Mouse (Mus musculus): ENCODE measurements around the gene Ralbp1. TPM values are rescaled to one million over a fixed set of nuclear protein-coding genes. Genes with fewer than 3 reads are reported as not detected.

Gene Ralbp1
- polyA plus RNA-seq (2014; fragmentation: Illumina TruSeq; extraction: RNeasy Lipid Tissue Mini Kit (QIAGEN cat#74804); ENCODE audit: low read depth, low replicate concordance): 36.5 TPM

DNA sequence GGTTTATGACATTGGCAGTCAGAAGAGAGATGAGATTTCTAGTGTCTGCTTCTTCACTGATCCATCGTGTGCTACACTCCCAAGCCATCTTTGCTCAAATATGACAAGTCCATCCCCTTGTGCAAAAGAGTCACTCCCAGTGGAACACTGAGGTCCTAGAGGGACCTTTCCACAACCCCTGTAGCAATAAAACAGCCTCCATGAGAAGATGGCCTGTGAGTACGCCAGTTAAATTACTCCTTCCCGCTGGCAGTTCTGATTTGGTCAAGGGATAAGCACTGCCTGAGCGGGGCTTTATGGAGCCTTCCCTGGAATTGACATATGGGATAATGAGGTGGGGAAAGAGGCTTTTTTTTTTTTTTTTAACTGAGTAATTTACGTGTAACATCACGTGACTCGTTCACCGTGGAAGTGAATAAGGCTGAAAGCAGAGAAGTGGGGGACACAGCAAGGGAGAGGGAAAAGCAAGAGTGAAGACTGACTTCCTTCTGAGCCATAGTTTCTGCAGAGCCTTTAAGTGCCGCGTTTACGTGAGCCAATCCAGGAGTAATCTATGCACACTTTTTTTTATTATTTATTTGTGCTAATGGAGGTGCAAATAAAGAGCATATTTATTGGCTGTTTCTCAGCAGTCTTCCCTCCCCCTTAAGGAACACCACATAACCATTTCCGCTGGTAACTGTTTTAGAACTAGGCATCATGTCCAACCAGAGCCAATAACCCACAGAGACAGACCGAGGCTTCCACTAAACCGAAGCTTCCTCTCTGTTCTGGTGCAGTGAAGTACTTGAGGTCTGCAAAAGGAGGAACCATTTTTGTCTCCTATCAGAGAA lies at the start of gene Ralbp1:
Gene Ralbp1 (minus strand): TSS at position 102 of the 833 bp plus-strand sequence.

Other genes starting within 250 kb of the Ralbp1 start
- gene Txndc2, start 243.6 kb downstream of the Ralbp1 start, polyA plus RNA-seq (2014; fragmentation: Illumina TruSeq; extraction: RNeasy Lipid Tissue Mini Kit (QIAGEN cat#74804); ENCODE audit: low read depth, low replicate concordance): 0.24 TPM
- 19.0 TPM for gene Rab31, start 113.0 kb downstream of the Ralbp1 start, polyA plus RNA-seq (2014; fragmentation: Illumina TruSeq; extraction: RNeasy Lipid Tissue Mini Kit (QIAGEN cat#74804); ENCODE audit: low read depth, low replicate concordance)
- gene Ppp4r1, start 103.2 kb downstream of the Ralbp1 start, polyA plus RNA-seq (2014; fragmentation: Illumina TruSeq; extraction: RNeasy Lipid Tissue Mini Kit (QIAGEN cat#74804); ENCODE audit: low read depth, low replicate concordance): 26.7 TPM
- 167 TPM for gene Twsg1, start 65.4 kb upstream of the Ralbp1 start, polyA plus RNA-seq (2014; fragmentation: Illumina TruSeq; extraction: RNeasy Lipid Tissue Mini Kit (QIAGEN cat#74804); ENCODE audit: low read depth, low replicate concordance)
- 31.4 TPM for gene Ankrd12, start 191.3 kb upstream of the Ralbp1 start, polyA plus RNA-seq (2014; fragmentation: Illumina TruSeq; extraction: RNeasy Lipid Tissue Mini Kit (QIAGEN cat#74804); ENCODE audit: low read depth, low replicate concordance)
- 1,164 TPM for gene Ndufv2, start 215.8 kb upstream of the Ralbp1 start, polyA plus RNA-seq (2014; fragmentation: Illumina TruSeq; extraction: RNeasy Lipid Tissue Mini Kit (QIAGEN cat#74804); ENCODE audit: low read depth, low replicate concordance)
- gene Washc1, start 225.7 kb upstream of the Ralbp1 start, polyA plus RNA-seq (2014; fragmentation: Illumina TruSeq; extraction: RNeasy Lipid Tissue Mini Kit (QIAGEN cat#74804); ENCODE audit: low read depth, low replicate concordance): 1.4 TPM
- gene Ddx11, start 237.7 kb upstream of the Ralbp1 start, polyA plus RNA-seq (2014; fragmentation: Illumina TruSeq; extraction: RNeasy Lipid Tissue Mini Kit (QIAGEN cat#74804); ENCODE audit: low read depth, low replicate concordance): 0.73 TPM

Measured in kidney, adult 10 weeks (tissue).